Comparison of ENCODE assay signal across 7 mouse cellular contexts in the genomic region with DNA sequence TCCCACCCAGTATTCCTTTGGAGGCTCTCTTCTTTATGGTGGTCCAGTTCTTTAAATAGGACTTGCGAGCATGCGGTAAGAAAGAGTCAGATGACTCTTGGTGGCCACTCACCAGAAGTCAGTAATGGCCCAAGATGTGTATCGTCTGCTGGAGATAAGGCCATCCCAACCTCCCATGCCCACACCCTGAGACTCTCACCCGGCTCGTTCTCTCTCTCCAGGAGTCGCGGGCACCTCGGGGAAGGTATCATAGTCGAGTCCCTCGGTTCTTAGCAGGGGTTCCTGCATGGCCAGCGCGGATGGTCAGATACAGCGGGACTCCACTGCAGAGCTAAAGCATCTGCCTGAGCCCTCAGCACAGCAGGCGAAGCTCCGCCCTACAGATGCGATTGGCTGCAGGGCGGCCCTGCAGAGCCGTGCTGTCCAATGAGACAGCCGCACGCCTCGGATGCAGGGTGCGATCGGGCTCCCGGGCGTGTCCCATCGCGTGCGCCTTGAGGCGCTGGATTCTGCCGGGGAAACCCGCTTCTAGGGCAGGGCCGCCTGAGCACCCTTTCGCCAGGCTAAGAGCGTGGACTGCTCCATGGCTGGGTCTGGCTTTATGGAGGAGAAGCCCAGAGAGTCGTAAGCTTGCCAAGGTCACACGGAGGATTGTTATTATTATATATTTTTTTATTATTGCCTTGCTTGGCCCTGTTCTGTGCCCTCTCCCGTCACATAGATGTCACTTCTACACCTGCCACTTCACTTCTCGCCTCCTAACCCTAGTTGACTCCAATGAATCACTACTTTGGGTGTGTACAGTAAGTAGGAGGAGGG. TPM values are rescaled to one million over a fixed set of nuclear protein-coding genes. Genes with fewer than 3 reads are reported as not detected.
DNase-seq lines count a peak whose midpoint lies in the region; ATAC-seq and TF ChIP-seq lines count a peak whose summit lies in the region.

Slc2a6 (minus strand) TSS at position 381 of the 819 bp plus-strand sequence.

- H3K9me3 ChIP-seq in embryonic facial prominence, embryonic 12.5 days = no peaks in the 10 kb centered on the region
- no peaks in the 10 kb centered on the region for H3K9me3 ChIP-seq in limb, embryonic 11.5 days (ENCODE audit: control insufficient read depth, low read length)
- no peaks in the 10 kb centered on the region for H3K9me3 ChIP-seq in midbrain, embryonic 14.5 days (ENCODE audit: control insufficient read depth, low read length)

- no peak within 1 kb of the TSS for H3K27ac ChIP-seq in embryonic facial prominence, embryonic 12.5 days
- 0 out of 2 replicates have a peak within 1 kb of the TSS, but pooled peaks have one; percentile 9 for H3K27ac ChIP-seq in heart, adult 2 months
- H3K27ac ChIP-seq in kidney, adult 2 months (ENCODE audit: insufficient read depth, low read depth, low read length) = peak within 1 kb of the TSS; percentile 40
- H3K27ac ChIP-seq in limb, embryonic 11.5 days (replicated peaks; ENCODE audit: low read depth, low read length) = no peak within 1 kb of the TSS
- peak within 1 kb of the TSS; percentile 60 for H3K27ac ChIP-seq in midbrain, embryonic 14.5 days (replicated peaks; ENCODE audit: low read depth, low read length)

- 0 out of 2 replicates have a peak within 1 kb of the TSS, but pooled peaks have one; percentile 15 for H3K9ac ChIP-seq in embryonic facial prominence, embryonic 12.5 days
- H3K9ac ChIP-seq in heart, adult 2 months (ENCODE audit: low read depth, low read length) = no peak within 1 kb of the TSS
- H3K9ac ChIP-seq in limb, embryonic 11.5 days (ENCODE audit: low read length) = peak within 1 kb of the TSS; percentile 34; the same call in 1 of the 2 replicates
- peak within 1 kb of the TSS; percentile 57 for H3K9ac ChIP-seq in midbrain, embryonic 14.5 days (replicated peaks; ENCODE audit: low read length)

- peak within 1 kb of the TSS; percentile 53 for H3K4me2 ChIP-seq in embryonic facial prominence, embryonic 12.5 days (replicated peaks)
- H3K4me2 ChIP-seq in limb, embryonic 11.5 days (ENCODE audit: low read depth, severe bottlenecking) = peak within 1 kb of the TSS; percentile 57
- peak within 1 kb of the TSS; percentile 74 for H3K4me2 ChIP-seq in midbrain, embryonic 14.5 days (ENCODE audit: low read length)

- no peaks in the 10 kb centered on the region for H3K36me3 ChIP-seq in embryonic facial prominence, embryonic 12.5 days
- no peaks in the 10 kb centered on the region for H3K36me3 ChIP-seq in heart, adult 2 months (ENCODE audit: control insufficient read depth, insufficient read depth, low read length)
- no peaks in the 10 kb centered on the region for H3K36me3 ChIP-seq in kidney, adult 2 months (ENCODE audit: control insufficient read depth, insufficient read depth, low read length)
- H3K36me3 ChIP-seq in limb, embryonic 11.5 days (ENCODE audit: control insufficient read depth, insufficient read depth, low read length) = no peaks in the 10 kb centered on the region
- no peaks in the 10 kb centered on the region for H3K36me3 ChIP-seq in midbrain, embryonic 14.5 days (ENCODE audit: control insufficient read depth, insufficient read depth, low read length)

- no peak for TF ChIP-seq POLR2A in heart, adult 2 months (IDR thresholded peaks at IDR 0.05; ENCODE audit: insufficient read depth, low read depth, low read length)
- no peak for TF ChIP-seq POLR2A in kidney, adult 2 months (IDR thresholded peaks at IDR 0.05; ENCODE audit: low read depth, low read length)

- peak; percentile 88 for DNase-seq in adrenal gland, postnatal 25 days
- peak; percentile 84 to 91 for DNase-seq in heart, adult 2 months
- peak; percentile 91 for DNase-seq in kidney, adult 2 months
- peak; percentile 83 for DNase-seq in limb, embryonic 11.5 days (ENCODE audit: low spot score)
- peak; percentile 95 for DNase-seq in midbrain, embryonic 14.5 days
- DNase-seq in spleen, adult 12 weeks (ENCODE audit: low spot score) = peak; percentile 68

- peaks cover 6% of the 10 kb centered on the region; the same call in 1 of the 2 replicates for H3K27me3 ChIP-seq in embryonic facial prominence, embryonic 12.5 days
- no peaks in the 10 kb centered on the region for H3K27me3 ChIP-seq in heart, adult 2 months (ENCODE audit: control insufficient read depth, insufficient read depth, low read length)
- H3K27me3 ChIP-seq in kidney, adult 2 months (replicated peaks; ENCODE audit: control insufficient read depth, insufficient read depth, low read length) = no peaks in the 10 kb centered on the region
- no peaks in the 10 kb centered on the region for H3K27me3 ChIP-seq in limb, embryonic 11.5 days (ENCODE audit: control insufficient read depth, insufficient read depth, low read length)
- no peaks in the 10 kb centered on the region; the same call in 1 of the 2 replicates for H3K27me3 ChIP-seq in midbrain, embryonic 14.5 days (ENCODE audit: control insufficient read depth, insufficient read depth, low read length)

- H3K79me2 ChIP-seq in heart, adult 2 months (replicated peaks; ENCODE audit: control insufficient read depth, insufficient read depth, low read length) = no peaks in the 10 kb centered on the region

- intact Hi-C loops in heart, adult 2 months (cut with DNase I) = no loop called here

- peak within 1 kb of the TSS; percentile 32 for H3K4me3 ChIP-seq in embryonic facial prominence, embryonic 12.5 days
- peak within 1 kb of the TSS; percentile 43 for H3K4me3 ChIP-seq in heart, adult 2 months
- no peak within 1 kb of the TSS; the same call in 1 of the 2 replicates for H3K4me3 ChIP-seq in kidney, adult 2 months (ENCODE audit: insufficient read depth, low read depth, low read length)
- peak within 1 kb of the TSS; percentile 22 for H3K4me3 ChIP-seq in limb, embryonic 11.5 days (ENCODE audit: low read depth, low read length)
- H3K4me3 ChIP-seq in midbrain, embryonic 14.5 days (replicated peaks; ENCODE audit: low read depth, low read length) = peak within 1 kb of the TSS; percentile 38

- TF ChIP-seq CTCF in heart, adult 2 months (IDR thresholded peaks at IDR 0.05) = no peak
- no peak for TF ChIP-seq CTCF in kidney, adult 2 months (conservative IDR thresholded peaks at IDR 0.05; ENCODE audit: insufficient read depth, insufficient read length, low read depth, low read length)

- 3% methylated on average over 38 of the region's 38 CpGs for WGBS in embryonic facial prominence, embryonic 12.5 days
- 3% methylated on average over 38 of the region's 38 CpGs for WGBS in heart, adult 2 months
- 4% methylated on average over 38 of the region's 38 CpGs for WGBS in kidney, adult 2 months
- 4% methylated on average over 38 of the region's 38 CpGs for WGBS in limb, embryonic 11.5 days
- 2% methylated on average over 38 of the region's 38 CpGs for WGBS in midbrain, embryonic 14.5 days

- TF ChIP-seq EP300 in heart, adult 2 months (IDR thresholded peaks at IDR 0.05; ENCODE audit: insufficient read depth, low read depth, low read length) = no peak

- peaks cover 8% of the 10 kb centered on the region for H3K4me1 ChIP-seq in embryonic facial prominence, embryonic 12.5 days
- peaks cover 2% of the 10 kb centered on the region; the same call in 1 of the 2 replicates for H3K4me1 ChIP-seq in heart, adult 2 months (ENCODE audit: control insufficient read depth, insufficient read depth, low read length)
- peaks cover 2% of the 10 kb centered on the region; the same call in 1 of the 2 replicates for H3K4me1 ChIP-seq in kidney, adult 2 months (ENCODE audit: control insufficient read depth, insufficient read depth, low read length)
- H3K4me1 ChIP-seq in limb, embryonic 11.5 days (ENCODE audit: control insufficient read depth, insufficient read depth, low read length) = 0 out of 2 replicates have a peak, but pooled peaks cover 2% of the 10 kb centered on the region
- H3K4me1 ChIP-seq in midbrain, embryonic 14.5 days (ENCODE audit: control insufficient read depth, insufficient read depth, low read length) = peaks cover 9% of the 10 kb centered on the region; the same call in 1 of the 2 replicates

- ATAC-seq in embryonic facial prominence, embryonic 12.5 days (ENCODE audit: insufficient number of reproducible peaks, insufficient read depth, low FRiP score, low TSS enrichment) = peak; percentile 97
- ATAC-seq in limb, embryonic 11.5 days (ENCODE audit: insufficient number of reproducible peaks, low FRiP score, low TSS enrichment, low read depth) = peak; percentile 91
- peak; percentile 98 for ATAC-seq in midbrain, embryonic 14.5 days (ENCODE audit: low FRiP score, low TSS enrichment)

RNA-seq across cellular contexts. Expression of gene Slc2a6, which starts in this region (rescaled TPM):
- 0.71 and 0.97 TPM in 2 replicates for total RNA-seq in adrenal gland, postnatal 25 days (2021)
- polyA plus RNA-seq in embryonic facial prominence, embryonic 12.5 days (2016; fragmentation: Nextera tagmentation; extraction: Ambion mirVana) = 1.0 and 1.9 TPM in 2 replicates
- total RNA-seq in heart, adult 2 months (2021) = under 1 TPM; 0.21 to 0.41 TPM
- 0.97 and 1.1 TPM in 2 replicates for polyA plus RNA-seq in heart, adult 2 months (2012; rRNA removed)
- 1.5 and 1.8 TPM in 2 replicates for polyA plus RNA-seq in kidney, adult 2 months (2012; rRNA removed)
- 0.72 and 1.3 TPM in 2 replicates for polyA plus RNA-seq in limb, embryonic 11.5 days (2014; fragmentation: Nextera tagmentation; extraction: Ambion mirVana)
- 4.3 and 4.9 TPM in 2 replicates for polyA plus RNA-seq in midbrain, embryonic 14.5 days (2014; fragmentation: Nextera tagmentation; extraction: Ambion mirVana)

Comparison
In these comparisons a context has a peak if more than half of its experiments do, and no peak if none do; other contexts are left out.
1. Peak in DNase-seq in adrenal gland, postnatal 25 days; RNA of the gene not detected or under 1 TPM.
2. H3K27ac ChIP-seq: peak in heart, adult 2 months (single experiment), kidney, adult 2 months (single experiment) and midbrain, embryonic 14.5 days (single experiment); none in embryonic facial prominence, embryonic 12.5 days (single experiment) and limb, embryonic 11.5 days (single experiment).
3. Peak in every context shown above with its lines, with median percentiles within 50 percentile points of each other: DNase-seq, ATAC-seq and H3K4me2 ChIP-seq.